Mouse (Mus musculus) midbrain, embryonic 15.5 days (tissue): ENCODE measurements around the gene Zfp414. TPM values are rescaled to one million over a fixed set of nuclear protein-coding genes. Genes with fewer than 3 reads are reported as not detected.

ENCODE experiments used
- ATAC-seq: fragments of 200-750 bp; cut with Nextera tagmentation; replicated peaks from 2 replicates; pipeline ENCODE4 v1.8.0; 2017; ENCODE audit warnings: moderate TSS enrichment
- H3K27ac ChIP-seq: fragments of 300-500 bp; sonication (generic); 2 replicates; pipeline ENCODE4 v1.5.1; 2015; ENCODE audit warnings: mild to moderate bottlenecking, inconsistent platforms
- H3K27me3 ChIP-seq: fragments of 300-500 bp; sonication (generic); replicated peaks from 2 replicates; pipeline ENCODE4 v1.6.1; 2015; ENCODE audit warnings: inconsistent platforms
- H3K36me3 ChIP-seq: fragments of 300-500 bp; sonication (generic); replicated peaks from 2 replicates; pipeline ENCODE4 v1.6.1; 2015; ENCODE audit warnings: inconsistent platforms
- H3K4me1 ChIP-seq: fragments of 300-500 bp; sonication (generic); 2 replicates; pipeline ENCODE4 v1.6.1; 2015; ENCODE audit warnings: inconsistent platforms
- H3K4me2 ChIP-seq: fragments of 300-500 bp; sonication (generic); 2 replicates; pipeline ENCODE4 v1.6.1; 2015; ENCODE audit warnings: inconsistent platforms, mild to moderate bottlenecking, moderate library complexity
- H3K4me3 ChIP-seq: fragments of 300-500 bp; sonication (generic); 2 replicates; pipeline ENCODE4 v1.5.1; 2015; ENCODE audit warnings: mild to moderate bottlenecking, inconsistent platforms
- H3K9ac ChIP-seq: fragments of 300-500 bp; sonication (generic); 2 replicates; pipeline ENCODE4 v1.6.1; 2015; ENCODE audit warnings: mild to moderate bottlenecking, inconsistent platforms
- H3K9me3 ChIP-seq: fragments of 300-500 bp; sonication (generic); 2 replicates; pipeline ENCODE4 v1.6.1; 2016; ENCODE audit warnings: inconsistent platforms
- WGBS: fragments of 180-500 bp; shearing (Covaris S2); methylation state at CpG from one replicate; pipeline ENCODE4 v1.1.7; 2015; ENCODE audit warnings: mixed read lengths; 5-methylcytosine and 5-hydroxymethylcytosine counted together
- polyA plus RNA-seq: library from polyadenylated mRNA; unstranded; fragments of >200 nt; fragmentation: Nextera tagmentation; extraction: Ambion mirVana; gene quantifications from 2 replicates; pipeline ENCODE4 v1.2.1, GENCODE M21; 2015

Gene Zfp414
- polyA plus RNA-seq, 1 experiment from 2014 or later = 80.6 TPM

- ATAC-seq = no peak
- Histone ChIP-seq H3K4me1 (0 out of 2 replicates have a peak, but pooled peaks cover 9% of the 10 kb centered on the region), H3K4me3 (no peak overlapping the region), H3K36me3 (peaks cover 12% of the 10 kb centered on the region; the same call in 1 of the 2 replicates), H3K4me2 (no peak overlapping the region), H3K27me3 (no peaks in the 10 kb centered on the region), H3K9me3 (no peaks in the 10 kb centered on the region), H3K9ac (no peak overlapping the region), H3K27ac (no peak overlapping the region)
- WGBS = 93% methylated on average over 1 of the region's 1 CpGs
Measured at GRCm38 (mm10) chr17:33673837-33674236, 44.9 kb downstream of the Zfp414 start.

GRCm38 (mm10) chr17:33675452-33675851, 46.6 kb downstream of the Zfp414 start:
- Histone ChIP-seq H3K9ac (no peak overlapping the region), H3K27ac (no peak overlapping the region), H3K4me3 (no peak overlapping the region), H3K36me3 (peaks cover 12% of the 10 kb centered on the region; the same call in 1 of the 2 replicates), H3K4me1 (peaks cover 8% of the 10 kb centered on the region), H3K4me2 (no peak overlapping the region), H3K9me3 (no peaks in the 10 kb centered on the region), H3K27me3 (no peaks in the 10 kb centered on the region)
- ATAC-seq = no peak

GRCm38 (mm10) chr17:33676086-33676485, 47.2 kb downstream of the Zfp414 start:
- Histone ChIP-seq H3K4me1 (peaks cover 11% of the 10 kb centered on the region), H3K27ac (no peak overlapping the region), H3K4me3 (no peak overlapping the region), H3K4me2 (no peak overlapping the region), H3K9ac (no peak overlapping the region), H3K9me3 (no peaks in the 10 kb centered on the region), H3K36me3 (peaks cover 12% of the 10 kb centered on the region; the same call in 1 of the 2 replicates), H3K27me3 (no peaks in the 10 kb centered on the region)
- whole genome bisulfite sequencing = 91% methylated on average over 2 of the region's 2 CpGs
- no peak for ATAC-seq

DNA sequence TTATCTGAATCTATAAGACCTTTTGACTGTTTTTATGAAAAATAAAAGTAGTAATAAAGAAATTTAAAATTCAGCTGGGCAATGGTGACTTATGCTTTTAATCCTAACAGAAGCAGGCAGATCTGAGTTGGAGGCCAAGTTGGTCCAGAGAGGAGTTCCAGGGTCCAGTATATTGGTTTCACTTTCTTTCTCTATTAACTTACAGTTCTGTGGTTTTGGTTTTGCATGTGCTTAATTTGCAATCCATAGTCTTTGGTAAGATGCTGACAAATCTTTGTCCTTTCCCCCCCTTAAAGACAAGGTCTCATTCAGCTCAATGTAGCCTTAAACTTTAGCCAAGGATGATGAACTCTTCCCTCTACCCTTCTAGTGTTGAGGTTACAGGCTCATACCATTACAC, 49.9 kb downstream of the Zfp414 start:
- H3K27ac ChIP-seq = no peak overlapping the region
- H3K9ac ChIP-seq = no peak overlapping the region

More for the DNA sequence above, 49.9 kb downstream of the Zfp414 start:
- H3K27me3 ChIP-seq = no peaks in the 10 kb centered on the region
- ATAC-seq = no peak
- H3K36me3 ChIP-seq = peaks cover 12% of the 10 kb centered on the region; the same call in 1 of the 2 replicates
- H3K4me3 ChIP-seq = no peak overlapping the region
- no peak overlapping the region for H3K4me2 ChIP-seq
- no peaks in the 10 kb centered on the region for H3K9me3 ChIP-seq
- peaks cover 37% of the 10 kb centered on the region for H3K4me1 ChIP-seq

Other genes starting within 250 kb of the Zfp414 start
- gene Zfp101, start 234.4 kb upstream of the Zfp414 start, polyA plus RNA-seq = 12.2 and 13.5 TPM in 2 replicates
- gene Actl9, start 196.2 kb upstream of the Zfp414 start, polyA plus RNA-seq = not detected in 2 replicates
- 67.7 and 69.7 TPM in 2 replicates for gene Adamts10, start 104.9 kb upstream of the Zfp414 start, polyA plus RNA-seq
- gene Myo1f, start 73.4 kb upstream of the Zfp414 start, polyA plus RNA-seq = 1.5 and 1.9 TPM in 2 replicates
- 0.59 and 0.83 TPM in 2 replicates for gene Pram1, start 9.0 kb downstream of the Zfp414 start, polyA plus RNA-seq
- gene Hnrnpm, start 57.8 kb downstream of the Zfp414 start, polyA plus RNA-seq = 197 and 208 TPM in 2 replicates
- 71.2 and 79.2 TPM in 2 replicates for gene March2, start 89.6 kb downstream of the Zfp414 start, polyA plus RNA-seq
- 630 and 639 TPM in 2 replicates for gene Rab11b, start 131.4 kb downstream of the Zfp414 start, polyA plus RNA-seq
- 22.6 and 23.3 TPM in 2 replicates for gene Angptl4, start 152.7 kb downstream of the Zfp414 start, polyA plus RNA-seq
- gene Kank3, start 181.4 kb downstream of the Zfp414 start, polyA plus RNA-seq = 51.5 and 53.4 TPM in 2 replicates
- gene Rps28, start 195.5 kb downstream of the Zfp414 start, polyA plus RNA-seq = 476 TPM in 2 replicates
- 467 and 476 TPM in 2 replicates for gene Ndufa7, start 195.5 kb downstream of the Zfp414 start, polyA plus RNA-seq
- 50.8 and 58.9 TPM in 2 replicates for gene Cd320, start 214.0 kb downstream of the Zfp414 start, polyA plus RNA-seq
- gene Gm7029, start 244.7 kb downstream of the Zfp414 start, polyA plus RNA-seq = not detected in 2 replicates